Mouse (Mus musculus) lung, postnatal 25 days (tissue): ENCODE measurements around the gene Adcy6.
A peak's percentile ranks its signal among the peaks of the same experiment; 100 is the strongest.

Source experiments
- DNase-seq: peaks from one replicate; pipeline ENCODE4 v3.0.0; 2022; ENCODE audit warnings: low spot score

The Adcy6 gene

DNA sequence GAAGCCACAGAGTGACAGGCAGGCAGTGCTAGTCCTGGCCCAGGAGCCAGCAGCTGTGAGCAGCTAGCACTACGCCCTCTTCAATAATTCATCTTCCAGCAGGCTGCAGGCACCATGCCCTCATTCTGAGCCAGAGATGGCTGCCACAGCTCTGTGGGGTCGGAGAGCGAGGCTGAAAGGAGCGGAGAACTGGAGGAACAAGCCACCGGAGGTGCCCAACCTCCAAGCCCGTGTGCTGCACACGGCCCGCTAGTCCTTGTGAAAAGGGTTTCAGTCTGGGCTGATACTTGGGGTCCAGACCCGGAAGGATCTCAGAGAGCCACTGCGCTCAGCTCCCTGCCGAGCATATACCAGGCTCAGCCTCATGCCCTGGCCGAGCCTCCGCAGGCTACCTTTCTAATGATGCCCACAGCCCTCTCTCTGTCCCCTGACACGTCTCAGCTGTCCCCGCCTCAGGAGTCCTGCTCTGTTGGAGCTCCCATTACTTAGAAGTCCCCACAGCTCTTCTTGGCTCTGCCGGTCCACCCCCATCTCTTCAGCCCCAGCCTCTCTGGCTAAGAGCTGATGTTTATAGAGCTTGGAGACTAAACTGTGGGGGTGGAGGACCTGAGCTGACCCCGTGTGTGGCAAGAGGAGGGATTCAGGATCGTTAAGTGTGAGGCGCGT is 18.8 kb upstream of the Adcy6 start:
- no peak for DNase-seq

DNA sequence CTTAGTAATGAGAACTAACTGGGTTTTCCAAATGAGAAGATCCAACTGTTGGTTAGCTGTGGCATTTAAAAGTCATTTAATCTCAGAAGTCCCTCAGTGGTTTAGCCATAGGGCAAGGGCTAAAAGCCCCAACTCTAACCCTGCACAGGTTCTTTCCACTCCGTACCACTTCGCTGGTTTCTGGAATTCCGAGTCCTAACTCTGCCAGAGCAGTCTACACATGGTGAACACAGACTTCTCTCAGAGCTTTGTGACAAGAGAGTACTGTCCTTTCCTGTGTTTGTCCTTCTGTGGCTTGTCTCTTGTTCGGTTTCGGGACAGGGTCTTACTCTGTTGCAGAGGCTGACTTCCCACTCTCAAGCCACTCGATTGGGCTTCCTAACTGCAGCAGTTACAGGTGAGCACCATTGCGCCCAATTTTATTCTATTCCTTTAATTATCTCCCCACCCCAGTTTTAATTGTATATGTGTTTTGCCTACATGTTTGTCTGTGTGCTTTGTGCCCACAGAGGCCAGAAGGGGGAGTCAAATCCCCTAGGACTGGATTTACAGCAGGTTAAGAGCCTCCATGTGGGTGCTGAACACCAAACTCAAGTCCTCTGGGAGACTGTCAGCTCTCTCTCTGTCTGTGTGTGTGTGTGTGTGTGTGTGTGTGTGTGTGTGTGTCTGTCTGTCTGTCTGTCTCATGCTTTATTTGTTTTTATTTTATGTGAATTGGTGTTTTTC is 16.8 kb upstream of the Adcy6 start:
- DNase-seq = no peak

DNA sequence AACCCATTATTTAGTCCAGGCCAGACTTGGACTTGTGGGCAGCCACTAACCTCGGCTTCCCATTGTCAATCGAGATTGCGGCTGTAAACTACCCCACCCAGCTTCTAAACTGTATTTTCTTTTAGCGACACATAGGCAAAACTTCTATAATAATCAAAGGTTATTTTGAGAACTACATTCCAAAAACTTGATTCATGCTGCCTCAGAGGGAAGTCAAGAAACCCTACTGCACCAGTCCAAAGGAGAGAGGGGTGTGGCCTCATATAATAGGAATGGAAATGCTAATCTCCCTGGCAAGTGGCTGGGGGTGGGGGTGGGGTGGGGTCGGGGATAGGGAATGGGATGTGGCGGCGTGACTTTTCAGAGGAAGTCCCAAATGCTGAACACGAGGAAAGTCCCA is 16.2 kb upstream of the Adcy6 start:
- DNase-seq = no peak

DNA sequence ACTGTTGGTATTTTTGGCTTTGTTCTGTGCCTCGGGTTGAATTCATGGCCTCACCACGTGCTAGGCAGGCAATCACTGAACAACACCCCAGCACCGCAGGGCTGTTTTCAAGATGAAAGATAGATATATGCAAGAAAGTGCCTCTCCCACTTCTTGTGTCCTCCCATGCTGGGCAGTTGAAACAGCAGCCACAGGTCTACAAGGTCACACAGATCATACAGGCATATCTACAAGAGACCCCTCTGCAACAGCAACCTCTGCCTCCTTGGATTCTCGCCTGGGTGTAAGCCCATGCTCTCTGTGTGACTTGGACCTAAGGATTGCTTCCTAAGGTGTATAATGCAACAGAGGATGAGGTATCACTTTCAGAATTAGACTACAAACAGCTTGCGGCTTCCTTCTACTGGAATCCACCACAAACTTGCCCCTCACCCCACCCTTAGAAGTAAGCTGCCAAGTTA is 13.5 kb upstream of the Adcy6 start:
- DNase-seq = no peak

DNA sequence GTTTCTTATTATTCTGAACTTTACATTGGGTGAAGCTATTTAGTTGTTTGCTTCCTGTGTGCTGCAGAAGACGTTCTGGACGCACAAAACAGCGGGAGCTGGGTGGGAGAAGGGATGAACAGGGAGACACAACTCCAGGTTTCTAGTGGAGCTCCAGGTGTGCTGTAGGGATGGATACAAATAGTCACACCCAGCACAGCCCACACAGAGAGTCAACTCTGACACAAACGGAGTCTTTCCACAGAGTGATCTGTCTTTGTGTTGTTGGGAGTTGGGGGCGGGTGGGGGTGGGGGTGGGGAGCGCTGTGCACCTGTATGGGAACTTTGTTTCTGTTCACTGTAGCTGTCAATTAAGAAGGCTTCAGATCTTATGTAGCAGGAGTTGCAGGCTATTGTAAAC is 12.8 kb upstream of the Adcy6 start:
- no peak for DNase-seq

DNA sequence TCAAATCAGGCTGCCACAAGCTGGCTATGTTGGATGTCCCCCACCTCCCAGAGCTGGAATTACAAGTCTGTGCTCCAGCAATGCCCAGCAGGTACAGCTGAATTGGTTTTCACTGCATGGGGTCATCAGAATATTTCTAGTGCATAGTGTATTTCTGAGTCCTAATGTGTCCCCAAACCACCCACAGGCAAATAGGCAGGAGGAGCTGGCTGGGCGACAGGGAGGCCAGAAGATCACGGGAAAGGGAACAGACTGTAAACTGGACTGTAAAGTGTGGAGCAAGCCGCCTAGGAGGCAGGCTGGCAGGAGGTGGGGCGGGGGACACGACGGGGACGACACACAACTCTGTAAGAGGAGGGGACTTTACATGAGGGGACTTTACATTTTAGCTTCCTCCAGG is 12.3 kb upstream of the Adcy6 start:
- no peak for DNase-seq

DNA sequence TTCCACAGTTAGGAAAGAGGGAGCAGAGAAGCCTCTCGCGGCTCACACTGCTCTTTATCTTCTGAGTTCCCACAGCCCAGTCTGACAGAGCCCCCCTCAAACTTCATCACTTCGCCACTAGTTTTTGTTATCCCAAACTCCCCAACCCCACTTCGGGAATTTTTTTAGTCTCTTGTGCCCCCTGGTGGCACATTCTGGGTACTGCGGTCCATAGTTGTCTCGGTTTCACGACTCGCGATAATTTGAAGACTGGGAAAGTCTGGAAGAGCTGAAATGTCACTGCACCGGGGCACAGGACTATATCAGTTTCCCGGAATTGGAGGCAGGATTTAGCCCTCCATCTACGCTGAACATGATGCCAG is 7.3 kb upstream of the Adcy6 start:
- DNase-seq = peak; percentile 66

DNA sequence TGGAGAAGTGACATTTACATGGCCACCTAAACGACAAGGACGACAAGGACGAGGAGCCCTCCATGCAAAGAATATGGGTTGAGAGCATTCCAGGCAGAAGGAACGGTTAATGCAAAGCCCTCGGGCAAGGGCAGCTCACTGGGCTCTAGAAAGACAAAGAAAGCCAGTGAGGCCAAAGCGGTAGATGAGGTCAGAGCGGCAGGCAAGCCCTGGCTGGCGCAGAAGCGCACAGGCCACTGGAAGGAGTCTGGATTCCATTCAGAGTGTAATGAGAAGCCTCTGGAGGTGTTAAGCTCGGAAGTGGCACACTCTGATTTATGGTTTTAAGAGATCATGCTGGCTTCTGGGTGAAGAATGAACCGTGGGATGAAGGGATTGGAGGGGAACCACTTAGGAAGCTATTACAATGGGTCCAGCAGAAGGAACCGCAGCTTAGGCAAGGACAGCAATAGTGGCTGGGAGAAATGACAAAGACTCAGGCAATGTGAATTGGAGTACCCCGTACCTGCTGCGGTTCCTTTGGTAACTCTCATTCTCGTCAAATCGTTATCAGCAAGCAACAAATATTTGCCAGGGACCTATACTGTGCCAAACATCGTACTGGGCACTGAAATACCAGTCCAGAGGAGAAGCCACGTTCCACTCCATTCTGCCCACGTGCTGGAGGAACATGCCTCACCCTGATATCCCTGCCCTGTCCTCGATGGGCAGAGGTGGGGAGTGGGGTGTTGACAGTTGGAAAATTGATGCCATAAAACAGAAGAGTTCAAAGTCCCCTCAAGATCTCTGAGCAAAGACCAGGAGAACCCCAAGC is 6.7 kb upstream of the Adcy6 start:
- no peak for DNase-seq

DNA sequence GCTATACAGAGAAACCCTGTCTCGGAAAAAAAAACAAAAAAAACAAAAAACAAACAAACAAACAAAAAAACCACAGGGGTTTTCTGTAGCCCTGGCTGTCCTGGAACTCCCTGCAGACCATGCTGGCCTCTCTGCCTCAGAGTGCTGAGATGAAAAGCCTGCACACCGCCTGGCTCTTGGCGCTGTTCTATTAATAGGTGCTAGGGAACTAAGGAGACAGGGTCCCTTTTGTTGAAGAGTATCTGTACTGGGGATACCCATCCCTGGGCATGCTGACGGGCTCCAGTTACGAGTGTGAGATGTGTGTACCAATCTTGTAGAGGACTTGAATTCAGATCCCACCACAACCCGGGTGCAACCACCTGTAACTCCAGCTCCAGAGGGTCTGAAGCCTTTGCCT is 5.9 kb upstream of the Adcy6 start:
- no peak for DNase-seq

DNA sequence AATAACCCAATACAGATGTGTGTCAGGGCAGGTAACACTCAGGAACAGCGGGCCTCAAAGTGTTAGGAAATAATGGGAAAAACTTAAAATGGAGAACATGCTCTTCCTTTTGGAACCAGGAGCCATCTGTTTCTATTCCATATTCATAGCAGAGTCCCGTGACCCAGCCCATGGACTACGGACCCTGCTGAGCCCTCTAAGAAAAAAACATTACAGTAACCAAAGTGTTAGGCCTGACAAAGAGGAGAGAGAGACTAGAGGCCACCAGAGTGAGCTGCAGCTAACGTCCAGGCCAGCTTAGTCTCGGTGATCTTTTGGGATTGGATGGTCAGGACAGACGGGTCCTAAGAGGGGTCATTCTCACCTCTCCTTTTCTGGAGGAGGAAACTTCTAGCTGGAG is 5.1 kb upstream of the Adcy6 start:
- no peak for DNase-seq

DNA sequence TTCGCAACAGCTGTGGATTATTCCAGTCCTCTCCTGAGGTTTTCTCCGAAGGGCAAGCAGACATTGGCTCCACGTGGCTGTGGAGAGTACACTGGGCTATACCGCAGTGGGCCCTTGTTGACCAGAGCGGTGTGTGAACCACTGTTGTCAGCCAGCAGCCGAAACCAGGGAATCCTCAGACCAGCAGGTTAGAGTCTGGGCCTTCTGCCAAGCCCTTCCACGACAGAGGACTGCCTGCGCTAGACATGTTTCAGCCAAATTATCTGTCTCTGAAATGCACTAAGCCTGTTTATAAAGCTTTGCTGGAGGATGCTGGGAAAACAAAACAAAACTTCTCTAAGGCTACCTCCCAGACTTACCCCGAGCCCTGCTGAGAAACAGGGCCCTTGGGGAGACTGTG is 4.7 kb upstream of the Adcy6 start:
- DNase-seq = no peak

DNA sequence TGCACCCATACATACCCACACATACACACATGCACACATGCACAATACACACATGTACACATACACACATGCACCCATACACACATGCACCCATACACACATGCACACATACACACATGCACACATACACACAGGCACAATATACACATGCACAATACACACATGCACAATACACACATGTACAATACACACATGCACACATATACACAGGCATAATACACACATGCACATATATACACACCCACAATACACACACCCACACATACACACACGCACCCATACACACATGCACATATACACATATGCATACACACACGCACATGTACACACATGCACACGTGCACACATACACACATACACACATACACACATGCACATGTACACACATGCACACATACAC is 2.4 kb upstream of the Adcy6 start:
- no peak for DNase-seq

DNA sequence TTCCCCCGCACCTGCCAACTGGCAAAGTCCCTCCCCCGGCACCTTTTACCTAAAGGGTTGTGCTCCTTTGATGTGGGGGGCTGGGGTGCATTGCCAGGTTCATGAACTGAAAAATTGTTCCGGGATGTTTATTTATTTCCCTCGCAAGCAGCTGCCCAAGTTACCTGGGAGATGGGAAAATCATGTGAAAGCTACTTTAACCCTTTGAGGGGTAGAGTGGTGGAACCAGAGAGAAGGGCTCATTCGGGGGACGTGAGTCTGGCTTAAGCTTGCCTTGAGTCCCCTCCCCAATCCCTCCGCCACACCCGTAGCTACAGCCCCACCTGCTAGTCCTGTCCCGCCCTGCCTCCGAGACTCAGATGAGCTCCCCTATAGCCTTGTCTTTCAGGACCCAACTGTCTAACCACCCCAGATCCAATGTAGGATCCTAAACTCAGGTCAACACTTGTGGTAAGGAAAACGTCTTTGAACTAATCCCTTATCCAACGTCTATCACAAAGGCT is 306 bp upstream of the Adcy6 start:
- peak; percentile 57 for DNase-seq

DNA sequence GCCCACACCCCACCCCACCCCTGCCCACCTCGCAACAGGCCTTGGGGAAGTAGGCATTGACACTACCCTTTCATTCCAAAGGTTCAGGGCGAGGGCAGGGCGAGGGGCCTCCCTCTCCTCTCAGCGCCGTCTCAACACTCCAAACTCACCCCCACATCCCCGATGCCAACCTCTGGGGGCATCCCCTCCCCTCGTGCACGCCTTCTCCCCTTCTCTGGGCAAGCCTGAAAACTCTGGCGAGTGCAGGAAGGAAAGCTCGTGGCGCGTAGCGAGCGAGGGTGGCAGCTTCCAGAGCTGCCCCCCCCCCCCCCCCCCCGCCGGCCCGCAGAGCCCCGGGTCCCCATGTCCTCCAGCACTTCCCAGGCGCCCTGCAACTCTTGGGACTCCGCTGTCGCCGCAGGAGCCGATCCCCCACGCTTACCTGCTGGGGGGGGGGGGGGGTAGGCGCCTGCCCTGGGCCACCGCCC is 1.1 kb downstream of the Adcy6 start:
- DNase-seq = peak; percentile 22

DNA sequence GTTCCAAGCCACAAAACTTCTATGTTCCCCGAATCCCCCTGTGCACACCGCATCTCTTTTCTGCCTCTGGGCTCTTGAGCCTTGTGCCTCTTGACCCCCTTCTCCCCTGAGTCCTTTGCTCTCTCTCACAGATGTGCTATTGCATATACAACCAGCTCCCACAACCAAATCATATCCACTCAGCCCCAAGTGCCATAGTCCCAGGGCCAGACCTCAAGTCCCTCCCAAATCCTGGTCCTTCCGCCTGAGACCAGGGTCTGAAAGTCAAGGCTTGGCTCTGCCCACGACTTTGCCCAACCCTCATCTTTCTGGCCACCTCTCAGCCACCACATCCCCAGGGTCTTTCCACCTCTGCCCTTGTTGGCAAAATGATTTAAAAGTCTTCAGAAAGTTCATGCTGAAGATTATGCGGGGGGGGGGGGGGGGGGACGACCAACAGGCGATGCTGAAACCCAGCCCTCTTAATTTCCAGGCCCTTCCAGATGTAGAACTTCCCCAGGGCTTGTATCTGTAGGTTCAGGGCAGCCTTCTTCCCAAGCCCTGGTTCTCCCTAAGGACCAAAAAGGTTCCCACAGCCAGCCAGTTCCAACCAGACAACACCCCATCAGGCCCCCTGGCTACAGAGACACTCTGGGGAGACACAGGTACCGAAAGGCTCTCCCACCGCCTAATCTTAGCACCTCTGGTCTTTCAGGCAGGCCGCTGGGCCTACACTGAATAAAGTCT is 1.7 kb downstream of the Adcy6 start:
- DNase-seq = no peak

DNA sequence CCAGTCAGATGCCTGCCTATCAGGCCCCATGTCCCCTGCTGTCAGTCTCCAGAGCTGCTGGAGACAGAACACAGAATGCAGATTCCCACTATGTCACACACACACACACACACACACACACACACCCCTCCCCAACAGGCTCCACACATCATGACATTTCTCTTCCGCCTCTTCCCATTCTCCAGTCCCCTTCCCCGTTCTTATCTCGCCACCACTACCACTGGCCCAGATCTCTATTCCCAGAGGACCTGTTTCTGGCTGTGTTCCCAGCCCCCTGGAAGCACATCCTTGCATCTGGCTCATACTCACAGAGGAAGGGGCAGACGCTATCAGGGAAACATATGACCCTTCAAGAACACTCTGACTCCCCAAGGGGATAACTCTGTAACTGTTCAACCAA is 2.3 kb downstream of the Adcy6 start:
- DNase-seq = peak; percentile 35

DNA sequence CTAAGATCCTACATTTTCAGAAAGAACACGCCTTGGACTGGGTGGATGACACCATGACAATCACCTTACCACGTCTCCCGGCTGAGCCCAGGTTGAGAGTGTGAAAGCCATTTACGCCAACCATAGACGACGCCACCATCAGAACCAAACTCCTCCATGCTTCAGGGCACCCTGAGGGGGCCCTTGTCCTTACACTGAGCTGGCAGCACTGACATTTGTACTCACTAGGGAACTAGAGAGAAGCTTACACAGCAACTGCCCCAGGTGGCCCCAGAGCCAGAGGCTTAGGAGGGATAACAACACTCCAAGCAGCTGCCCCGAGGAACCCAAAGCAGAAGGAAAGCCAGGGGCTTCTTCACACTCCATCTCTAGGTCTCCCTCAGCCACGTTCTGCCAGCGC is 3.1 kb downstream of the Adcy6 start:
- DNase-seq = no peak

DNA sequence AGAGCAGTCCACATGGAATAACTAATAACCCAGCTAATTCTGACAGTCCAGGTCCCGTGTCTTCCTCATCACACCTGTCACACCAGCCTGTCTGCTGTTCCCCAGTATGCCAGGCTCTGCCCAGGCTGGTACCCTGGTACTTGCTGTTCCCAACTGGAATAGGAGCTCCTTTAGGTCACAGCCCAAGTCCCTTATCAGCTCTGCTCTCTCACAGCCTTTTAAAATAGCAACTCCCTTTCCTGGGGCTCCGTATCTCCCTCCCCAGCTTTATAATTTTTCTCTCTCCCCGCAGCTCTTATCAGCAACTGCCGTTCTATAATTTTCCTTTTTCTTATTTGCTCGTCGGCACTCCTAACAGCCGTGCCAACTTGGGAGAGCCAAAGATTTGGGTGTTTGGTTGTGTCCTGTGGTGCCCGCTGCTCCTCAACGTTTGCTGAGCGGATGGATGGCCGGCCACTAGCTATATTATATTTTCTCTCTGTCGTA is 3.8 kb downstream of the Adcy6 start:
- DNase-seq = no peak

DNA sequence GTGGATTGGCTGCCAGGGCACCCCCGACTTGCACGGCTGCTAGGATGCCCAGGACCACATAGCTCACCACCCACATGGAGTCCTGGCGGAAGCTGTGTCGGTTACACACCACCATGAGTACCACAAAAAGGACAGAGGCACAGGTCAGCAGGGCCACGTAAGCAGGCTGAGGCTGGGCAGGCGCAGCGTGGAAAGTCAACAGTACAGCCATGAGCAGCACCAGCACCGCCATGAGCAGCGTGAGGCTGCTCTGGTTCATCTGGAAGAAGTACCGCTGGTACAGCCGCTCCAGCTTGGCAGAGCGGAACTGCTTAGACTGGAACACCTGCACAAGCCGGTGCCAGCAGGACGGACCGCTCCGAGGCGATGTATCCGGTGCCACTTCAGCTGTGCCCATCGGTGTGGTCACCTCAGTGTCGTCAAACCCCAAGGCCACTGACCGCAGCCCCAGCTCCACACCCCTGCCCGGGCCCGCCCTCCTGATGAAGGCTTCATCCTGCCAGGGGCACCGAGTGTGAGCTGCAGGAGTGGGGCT is 5.8 kb downstream of the Adcy6 start:
- no peak for DNase-seq

DNA sequence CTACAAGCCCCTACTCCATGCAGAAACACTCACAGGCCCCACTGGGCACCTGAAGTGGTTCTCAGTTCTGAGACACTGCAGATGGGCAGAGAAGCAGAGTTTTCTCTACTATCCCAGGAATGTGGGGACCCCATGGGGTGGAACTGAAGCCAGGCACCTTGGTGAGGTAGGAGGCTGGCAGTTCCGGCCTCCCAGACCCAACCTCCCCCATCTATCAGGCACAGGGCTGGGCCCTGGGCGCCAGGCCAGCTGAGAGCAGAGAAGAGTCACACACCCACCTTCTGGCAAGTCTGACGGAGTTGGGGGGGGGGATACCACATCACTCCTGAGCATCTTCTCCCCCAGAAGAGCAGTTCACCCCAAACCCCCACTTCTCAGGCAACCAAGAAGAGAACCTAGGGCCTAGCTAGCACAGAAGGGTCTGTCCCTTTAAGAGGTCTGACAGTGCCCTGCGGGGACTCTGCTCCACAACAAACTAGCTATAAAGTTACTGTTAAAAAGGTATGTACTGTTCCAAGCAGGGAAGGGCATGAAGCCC is 6.9 kb downstream of the Adcy6 start:
- DNase-seq = no peak

DNA sequence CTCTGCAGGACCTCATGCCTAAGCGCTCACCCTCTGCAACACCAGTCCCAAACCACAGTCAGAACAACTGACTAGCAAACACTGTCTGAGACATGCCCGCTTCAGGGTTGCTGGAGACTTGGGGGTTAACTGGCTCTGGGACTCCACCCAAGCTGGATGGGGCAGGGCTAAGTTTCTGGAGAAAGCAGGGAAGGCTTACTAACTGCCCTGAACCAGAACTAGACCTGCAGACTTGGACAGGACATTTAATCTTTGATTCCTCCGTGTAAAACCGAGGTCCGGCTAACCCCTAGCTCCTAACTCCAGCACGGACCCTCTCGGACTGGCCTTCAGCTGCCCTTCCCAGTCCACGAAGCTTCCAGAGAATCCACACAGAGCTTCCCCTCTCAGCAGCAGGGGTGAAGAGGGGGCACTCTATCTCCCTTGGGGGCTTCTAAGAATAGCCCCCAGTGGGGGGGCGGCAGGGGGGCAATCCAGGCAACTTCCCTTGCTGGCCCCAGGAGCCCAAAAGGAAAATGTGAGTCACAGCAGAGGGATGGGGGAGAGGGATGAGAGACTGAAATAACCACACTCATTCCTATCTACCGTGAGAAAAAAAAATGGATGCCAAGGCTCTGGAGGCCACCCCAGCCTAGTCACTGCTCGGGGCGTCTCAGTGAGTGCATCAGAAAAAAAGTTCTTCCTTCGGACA is 7.5 kb downstream of the Adcy6 start:
- DNase-seq = no peak
